Mouse (Mus musculus) spleen, adult 2 months (tissue): ENCODE measurements around the gene Igsf23.

Source experiments
- CTCF ChIP-seq: fragments of 200-500 bp; IDR thresholded peaks from 2 replicates; pipeline ENCODE4 v1.5.1; 2011; ENCODE audit warnings: mild to moderate bottlenecking, inconsistent platforms; ENCODE audit not compliant: insufficient read depth, insufficient read length, insufficient replicate concordance; ENCODE audit errors: extremely low read depth
- POLR2A ChIP-seq: fragments of 200-500 bp; IDR thresholded peaks from 2 replicates; pipeline ENCODE4 v1.6.1; 2011; ENCODE audit warnings: low read depth, low read length, inconsistent platforms

DNA sequence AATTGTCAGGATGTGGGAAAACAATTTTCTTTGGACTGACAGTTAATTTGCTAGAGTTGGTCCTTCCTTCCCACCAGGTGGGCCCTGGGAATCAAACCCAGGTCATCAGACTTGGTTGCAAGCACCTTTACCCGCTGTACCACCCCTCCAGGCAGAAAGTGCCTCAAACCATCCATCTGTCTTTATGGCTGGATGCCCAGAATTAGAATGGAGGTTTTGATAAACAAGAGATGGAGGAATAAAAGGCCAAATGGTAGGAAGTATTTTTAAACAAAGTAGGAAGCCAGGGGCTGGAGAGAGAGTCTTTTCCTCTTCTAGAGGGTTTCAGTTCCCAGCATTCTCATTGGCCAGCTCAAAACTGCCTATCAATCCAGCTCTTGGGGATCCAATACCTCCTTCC is 25.2 kb downstream of the Igsf23 start:
- TF ChIP-seq CTCF (no peak), POLR2A (no peak)
